Mouse (Mus musculus): ENCODE data around the gene Rab11fip5. TPM values are rescaled to one million over a fixed set of nuclear protein-coding genes. Genes with fewer than 3 reads are reported as not detected.
A peak's percentile ranks its signal among the peaks of the same experiment; 100 is the strongest.

Gene Rab11fip5
- polyA plus RNA-seq, 1 experiment from 2014 or later = 3.4 TPM

GRCm38 (mm10) chr6:85350157-85350556 lies 24.3 kb downstream of the Rab11fip5 start:
- WGBS = 88% methylated on average over 1 of the region's 1 CpGs
- H3K9me3 ChIP-seq (ENCODE audit: control insufficient read depth, low read length) = no peaks in the 10 kb centered on the region
- no peaks in the 10 kb centered on the region for H3K36me3 ChIP-seq (ENCODE audit: control insufficient read depth, insufficient read depth, low read length)
- DNase-seq (ENCODE audit: low spot score) (no peak), ATAC-seq (ENCODE audit: insufficient number of reproducible peaks, low FRiP score, low TSS enrichment, low read depth) (no peak)
- no peak overlapping the region for H3K27ac ChIP-seq (replicated peaks; ENCODE audit: low read depth, low read length)
- no peak overlapping the region for H3K4me3 ChIP-seq (ENCODE audit: low read depth, low read length)
- no peak overlapping the region for H3K9ac ChIP-seq (ENCODE audit: low read length)
- no peak overlapping the region for H3K4me2 ChIP-seq (ENCODE audit: low read depth, severe bottlenecking)
- no peaks in the 10 kb centered on the region for H3K4me1 ChIP-seq (ENCODE audit: control insufficient read depth, insufficient read depth, low read length)
- H3K27me3 ChIP-seq (ENCODE audit: control insufficient read depth, insufficient read depth, low read length) = no peaks in the 10 kb centered on the region; the same call in 1 of the 2 replicates

GRCm38 (mm10) chr6:85349246-85349645 lies 25.2 kb downstream of the Rab11fip5 start:
- H3K4me3 ChIP-seq (ENCODE audit: low read depth, low read length) = no peak overlapping the region
- no peak overlapping the region for H3K9ac ChIP-seq (ENCODE audit: low read length)
- ATAC-seq (ENCODE audit: insufficient number of reproducible peaks, low FRiP score, low TSS enrichment, low read depth) (no peak), DNase-seq (ENCODE audit: low spot score) (no peak)
- no peaks in the 10 kb centered on the region for H3K9me3 ChIP-seq (ENCODE audit: control insufficient read depth, low read length)
- no peaks in the 10 kb centered on the region for H3K36me3 ChIP-seq (ENCODE audit: control insufficient read depth, insufficient read depth, low read length)
- no peak overlapping the region for H3K4me2 ChIP-seq (ENCODE audit: low read depth, severe bottlenecking)
- H3K4me1 ChIP-seq (ENCODE audit: control insufficient read depth, insufficient read depth, low read length) = no peaks in the 10 kb centered on the region
- no peaks in the 10 kb centered on the region; the same call in 1 of the 2 replicates for H3K27me3 ChIP-seq (ENCODE audit: control insufficient read depth, insufficient read depth, low read length)
- WGBS = 78% methylated on average over 7 of the region's 7 CpGs
- no peak overlapping the region for H3K27ac ChIP-seq (replicated peaks; ENCODE audit: low read depth, low read length)

- ATAC-seq (ENCODE audit: insufficient number of reproducible peaks, low FRiP score, low TSS enrichment, low read depth) (no peak), DNase-seq (ENCODE audit: low spot score) (no peak)
- H3K9ac ChIP-seq (ENCODE audit: low read length) = no peak overlapping the region
- no peak overlapping the region for H3K4me3 ChIP-seq (ENCODE audit: low read depth, low read length)
- H3K4me2 ChIP-seq (ENCODE audit: low read depth, severe bottlenecking) = no peak overlapping the region
- no peaks in the 10 kb centered on the region; the same call in 1 of the 2 replicates for H3K27me3 ChIP-seq (ENCODE audit: control insufficient read depth, insufficient read depth, low read length)
- H3K4me1 ChIP-seq (ENCODE audit: control insufficient read depth, insufficient read depth, low read length) = no peaks in the 10 kb centered on the region
- no peak overlapping the region for H3K27ac ChIP-seq (replicated peaks; ENCODE audit: low read depth, low read length)
- no peaks in the 10 kb centered on the region for H3K9me3 ChIP-seq (ENCODE audit: control insufficient read depth, low read length)
- no peaks in the 10 kb centered on the region for H3K36me3 ChIP-seq (ENCODE audit: control insufficient read depth, insufficient read depth, low read length)
- 85% methylated on average over 11 of the region's 11 CpGs for WGBS
These were observed 26.3 kb downstream of the Rab11fip5 start for GRCm38 (mm10) chr6:85348133-85348532.

- Histone ChIP-seq H3K4me1 (ENCODE audit: control insufficient read depth, insufficient read depth, low read length) (no peaks in the 10 kb centered on the region), H3K27ac (replicated peaks; ENCODE audit: low read depth, low read length) (no peak overlapping the region), H3K27me3 (ENCODE audit: control insufficient read depth, insufficient read depth, low read length) (peaks cover 2% of the 10 kb centered on the region; the same call in 1 of the 2 replicates), H3K36me3 (ENCODE audit: control insufficient read depth, insufficient read depth, low read length) (no peaks in the 10 kb centered on the region), H3K4me3 (ENCODE audit: low read depth, low read length) (no peak overlapping the region), H3K9ac (ENCODE audit: low read length) (no peak overlapping the region), H3K4me2 (ENCODE audit: low read depth, severe bottlenecking) (no peak overlapping the region), H3K9me3 (ENCODE audit: control insufficient read depth, low read length) (no peaks in the 10 kb centered on the region)
- 43% methylated on average over 6 of the region's 6 CpGs for WGBS
- ATAC-seq (ENCODE audit: insufficient number of reproducible peaks, low FRiP score, low TSS enrichment, low read depth) (no peak; the same call in 1 of the 2 replicates), DNase-seq (ENCODE audit: low spot score) (peak; percentile 92)
These were observed 28.3 kb downstream of the Rab11fip5 start for GRCm38 (mm10) chr6:85346028-85346634.

GRCm38 (mm10) chr6:85344929-85345328 lies 29.5 kb downstream of the Rab11fip5 start:
- ATAC-seq (ENCODE audit: insufficient number of reproducible peaks, low FRiP score, low TSS enrichment, low read depth) (no peak), DNase-seq (ENCODE audit: low spot score) (no peak)
- H3K4me2 ChIP-seq (ENCODE audit: low read depth, severe bottlenecking) = no peak overlapping the region
- H3K27me3 ChIP-seq (ENCODE audit: control insufficient read depth, insufficient read depth, low read length) = peaks cover 2% of the 10 kb centered on the region; the same call in 1 of the 2 replicates
- no peaks in the 10 kb centered on the region for H3K4me1 ChIP-seq (ENCODE audit: control insufficient read depth, insufficient read depth, low read length)
- no peaks in the 10 kb centered on the region for H3K36me3 ChIP-seq (ENCODE audit: control insufficient read depth, insufficient read depth, low read length)
- H3K9ac ChIP-seq (ENCODE audit: low read length) = no peak overlapping the region
- H3K27ac ChIP-seq (replicated peaks; ENCODE audit: low read depth, low read length) = no peak overlapping the region
- H3K4me3 ChIP-seq (ENCODE audit: low read depth, low read length) = no peak overlapping the region
- no peaks in the 10 kb centered on the region for H3K9me3 ChIP-seq (ENCODE audit: control insufficient read depth, low read length)

- Histone ChIP-seq H3K27me3 (ENCODE audit: control insufficient read depth, insufficient read depth, low read length) (peaks cover 2% of the 10 kb centered on the region; the same call in 1 of the 2 replicates), H3K36me3 (ENCODE audit: control insufficient read depth, insufficient read depth, low read length) (no peaks in the 10 kb centered on the region), H3K4me3 (ENCODE audit: low read depth, low read length) (no peak overlapping the region), H3K9me3 (ENCODE audit: control insufficient read depth, low read length) (no peaks in the 10 kb centered on the region), H3K4me2 (ENCODE audit: low read depth, severe bottlenecking) (no peak overlapping the region), H3K27ac (replicated peaks; ENCODE audit: low read depth, low read length) (no peak overlapping the region), H3K4me1 (ENCODE audit: control insufficient read depth, insufficient read depth, low read length) (no peaks in the 10 kb centered on the region), H3K9ac (ENCODE audit: low read length) (no peak overlapping the region)
- WGBS = 88% methylated on average over 8 of the region's 8 CpGs
- no peak for DNase-seq (ENCODE audit: low spot score)
- ATAC-seq (ENCODE audit: insufficient number of reproducible peaks, low FRiP score, low TSS enrichment, low read depth) = no peak
These were observed 31.4 kb downstream of the Rab11fip5 start for GRCm38 (mm10) chr6:85343027-85343426.

GRCm38 (mm10) chr6:85341814-85342501 lies 32.5 kb downstream of the Rab11fip5 start:
- H3K4me3 ChIP-seq (ENCODE audit: low read depth, low read length) = no peak overlapping the region
- H3K9me3 ChIP-seq (ENCODE audit: control insufficient read depth, low read length) = no peaks in the 10 kb centered on the region
- H3K4me1 ChIP-seq (ENCODE audit: control insufficient read depth, insufficient read depth, low read length) = no peaks in the 10 kb centered on the region
- no peaks in the 10 kb centered on the region for H3K36me3 ChIP-seq (ENCODE audit: control insufficient read depth, insufficient read depth, low read length)
- WGBS = 70% methylated on average over 13 of the region's 13 CpGs
- ATAC-seq (ENCODE audit: insufficient number of reproducible peaks, low FRiP score, low TSS enrichment, low read depth) (no peak), DNase-seq (ENCODE audit: low spot score) (no peak)
- peaks cover 2% of the 10 kb centered on the region; the same call in 1 of the 2 replicates for H3K27me3 ChIP-seq (ENCODE audit: control insufficient read depth, insufficient read depth, low read length)
- no peak overlapping the region for H3K27ac ChIP-seq (replicated peaks; ENCODE audit: low read depth, low read length)
- no peak overlapping the region for H3K4me2 ChIP-seq (ENCODE audit: low read depth, severe bottlenecking)
- no peak overlapping the region for H3K9ac ChIP-seq (ENCODE audit: low read length)

GRCm38 (mm10) chr6:85340184-85340583 lies 34.2 kb downstream of the Rab11fip5 start:
- Histone ChIP-seq H3K9me3 (ENCODE audit: control insufficient read depth, low read length) (no peaks in the 10 kb centered on the region), H3K4me2 (ENCODE audit: low read depth, severe bottlenecking) (no peak overlapping the region), H3K27ac (replicated peaks; ENCODE audit: low read depth, low read length) (no peak overlapping the region), H3K27me3 (ENCODE audit: control insufficient read depth, insufficient read depth, low read length) (0 out of 2 replicates have a peak, but pooled peaks cover 2% of the 10 kb centered on the region), H3K4me1 (ENCODE audit: control insufficient read depth, insufficient read depth, low read length) (no peaks in the 10 kb centered on the region), H3K9ac (ENCODE audit: low read length) (no peak overlapping the region), H3K36me3 (ENCODE audit: control insufficient read depth, insufficient read depth, low read length) (no peaks in the 10 kb centered on the region), H3K4me3 (ENCODE audit: low read depth, low read length) (no peak overlapping the region)
- no peak for ATAC-seq (ENCODE audit: insufficient number of reproducible peaks, low FRiP score, low TSS enrichment, low read depth)
- WGBS = 69% methylated on average over 12 of the region's 12 CpGs
- no peak for DNase-seq (ENCODE audit: low spot score)

Data from limb, embryonic 11.5 days (tissue).